Mouse (Mus musculus) activated CD4-positive, CD25-positive, alpha-beta regulatory T cell (primary cell): Measurements from ENCODE around the gene Dlgap1. TPM values are rescaled to one million over a fixed set of nuclear protein-coding genes. Genes with fewer than 3 reads are reported as not detected.

Source experiments
- polyA plus RNA-seq, 2 experiments: library from polyadenylated mRNA; unstranded; fragments of 100-300 nt; shearing (Covaris generic); gene quantifications; one replicate each; pipeline ENCODE4 v1.2.1; 2017

Gene Dlgap1
- polyA plus RNA-seq: 1 to 10 TPM in 1 of 2 experiments, not detected in 1; 1.5 TPM

GRCm38 (mm10) chr17:69969021-69969815 is at the start of gene Dlgap1:
Gene Dlgap1 (plus strand): TSS chr17:69969073.

GRCm38 (mm10) chr17:70853436-70853905 is 884.6 kb downstream of the Dlgap1 start, which contains the start of gene Tgif1:
Gene Tgif1 (minus strand): TSS chr17:70853546.

